Mouse (Mus musculus) left cerebral cortex, postnatal 25 days (tissue): ENCODE measurements around the gene Dnpep. TPM values are rescaled to one million over a fixed set of nuclear protein-coding genes. Genes with fewer than 3 reads are reported as not detected.

Experiments
- DNase-seq, 2 experiments: peaks; one replicate each; pipeline ENCODE4 v3.0.0; 2022; ENCODE audit warnings: low spot score in 2 of 2, mixed read lengths in 1 of 2
- intact Hi-C: fragments of 180-260 bp; cut with DNase I; formaldehyde crosslinking; loops from one replicate; pipeline ENCODE4 v1.15.1; 2025
- total RNA-seq, 2 experiments: library from RNA; stranded (reverse); gene quantifications; 2 replicates each; pipeline ENCODE4 v1.2.3; 2021

Dnpep gene
- total RNA-seq, result 10 to 100 TPM; 48.9 to 52.5 TPM

DNA sequence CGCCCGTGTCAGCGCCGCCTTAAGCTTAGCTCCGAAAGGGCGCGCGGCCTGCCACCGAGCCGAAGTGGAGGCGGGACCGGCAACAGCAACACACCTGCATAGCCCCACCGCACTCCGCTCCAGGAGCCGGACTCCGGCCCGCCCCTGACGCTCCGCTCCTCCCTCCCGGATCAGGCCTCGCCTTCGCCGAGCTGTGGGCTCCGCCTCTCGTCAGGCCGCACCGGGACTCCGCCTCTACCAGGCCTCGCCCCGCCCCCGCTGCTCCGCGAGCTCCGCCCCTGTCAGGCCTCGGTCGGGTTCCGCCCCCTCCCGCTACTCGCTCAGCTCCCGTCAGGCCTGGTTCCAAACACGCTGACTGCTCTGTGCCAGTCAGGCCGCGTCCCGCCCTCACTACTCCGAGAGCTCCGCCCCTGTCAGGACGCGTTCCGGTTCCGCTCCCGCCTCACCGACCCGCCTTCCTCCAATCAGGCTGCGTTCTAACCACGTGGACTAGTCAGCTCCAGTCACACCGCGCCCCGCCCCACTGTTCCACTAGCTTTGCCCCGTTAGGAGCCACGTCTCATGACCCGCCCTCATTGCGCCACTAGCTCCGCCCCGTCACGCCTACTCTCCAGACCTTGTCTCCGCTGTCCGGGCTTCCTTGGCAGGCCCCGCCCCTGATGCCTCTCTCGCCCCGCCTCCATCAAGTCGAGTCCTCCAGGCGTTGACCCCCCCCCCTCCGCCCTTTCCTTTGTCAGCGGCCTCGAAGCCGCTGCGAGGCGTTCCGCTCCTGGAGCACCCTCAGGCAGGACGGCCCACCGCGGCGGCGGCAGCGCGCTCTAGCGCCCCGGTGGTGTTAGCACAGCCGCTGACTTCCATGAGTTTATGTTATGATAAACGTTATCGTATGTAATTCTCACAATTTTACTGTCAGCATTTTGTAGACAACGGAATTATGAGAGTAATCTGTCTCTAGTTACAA, at the start of gene Dnpep:
Dnpep (minus strand) TSS at position 750 of the 961 bp plus-strand sequence.
- peak; percentile 100 for DNase-seq
- intact Hi-C loops, result no loop called here

DNA sequence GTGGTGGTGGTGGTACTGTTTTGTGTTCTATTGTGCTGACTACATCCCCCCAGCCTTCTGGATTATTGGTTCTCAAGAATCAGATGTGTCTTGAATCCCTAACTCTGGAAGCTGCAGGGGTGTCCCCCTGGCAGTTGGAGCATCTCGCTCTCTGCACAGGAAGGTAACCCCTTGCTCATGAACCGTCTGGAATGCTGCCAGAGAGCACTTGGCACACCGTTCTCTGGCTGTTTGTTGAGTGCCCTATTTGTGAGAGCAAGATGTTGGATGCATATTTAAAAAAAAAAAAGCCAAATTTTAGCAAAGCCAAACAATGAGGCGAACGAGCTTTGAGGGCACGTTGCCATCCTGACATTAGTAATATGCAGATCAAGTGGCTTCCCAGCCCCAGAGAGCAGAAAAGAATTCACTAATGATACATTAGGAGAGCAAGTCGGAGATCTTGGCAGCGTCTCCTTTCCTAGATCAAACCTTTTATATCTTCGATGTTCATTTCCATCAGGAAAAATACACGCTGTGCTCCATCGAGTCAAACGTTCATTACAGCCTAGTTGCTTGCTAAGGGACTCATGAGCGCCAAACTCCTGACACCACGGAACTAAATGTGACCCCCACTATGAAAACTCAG, 47.8 kb upstream of the Dnpep start:
- intact Hi-C loops, result no loop called here
- no peak for DNase-seq

DNA sequence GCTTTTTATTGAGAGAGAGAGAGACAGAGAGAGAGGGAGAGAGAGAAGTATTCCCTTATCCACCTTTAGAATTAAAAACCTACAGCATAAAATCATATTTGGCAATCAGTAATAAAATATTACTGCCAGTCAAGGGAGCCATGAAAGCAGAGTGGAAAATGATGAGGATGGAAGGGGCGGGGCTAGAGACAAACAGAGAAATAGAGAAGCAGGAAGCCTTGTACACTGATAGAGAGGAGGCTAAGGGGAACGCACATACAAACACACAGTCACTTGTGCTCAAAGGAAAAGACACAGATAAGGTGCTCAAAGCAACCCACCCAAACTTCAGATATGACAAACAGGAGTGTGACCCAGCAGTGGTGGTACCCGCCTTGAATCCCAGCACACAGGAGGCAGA, 46.1 kb upstream of the Dnpep start:
- no peak for DNase-seq
- intact Hi-C loops, result no loop called here

DNA sequence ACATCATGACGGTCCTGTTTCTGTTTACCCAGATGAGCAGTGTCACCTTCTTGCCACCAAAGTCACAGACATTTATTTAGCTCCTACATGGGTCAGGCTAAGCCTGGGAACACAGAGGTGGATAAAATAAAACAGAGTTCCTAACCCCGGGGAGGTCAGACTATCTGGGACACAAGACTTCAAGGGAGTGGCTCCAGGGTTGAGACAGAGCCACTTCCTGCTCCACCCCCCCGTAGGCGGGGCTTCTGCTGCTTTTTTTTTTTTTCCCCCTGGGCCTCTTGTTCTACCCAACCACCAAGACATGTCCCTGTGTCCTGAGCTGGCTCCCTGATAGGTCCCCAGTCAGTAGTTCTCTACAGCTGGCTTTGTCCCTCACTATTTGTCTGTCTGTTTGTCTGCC, 44.0 kb upstream of the Dnpep start:
- DNase-seq, result no peak
- intact Hi-C loops, result no loop called here

DNA sequence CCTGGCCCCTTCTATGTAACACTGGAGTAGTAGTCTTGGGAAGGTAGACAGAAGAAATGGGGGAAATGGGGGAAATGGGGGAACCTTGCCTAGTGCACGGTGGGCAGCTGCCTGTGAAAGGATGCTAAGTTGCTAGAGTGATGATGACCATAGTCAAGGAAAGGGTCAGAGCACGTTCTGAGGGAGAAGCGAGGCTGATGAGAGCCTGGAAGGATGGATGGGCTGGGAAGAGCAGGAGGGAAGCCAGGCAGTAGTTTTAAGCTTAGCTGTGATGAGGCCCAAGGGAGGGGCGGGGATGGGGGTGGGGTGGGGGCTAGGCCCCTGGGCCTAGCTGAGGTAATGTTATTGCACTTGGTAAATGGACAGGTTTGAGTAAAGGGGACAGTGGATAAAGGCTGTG, 43.3 kb upstream of the Dnpep start:
- intact Hi-C loops, result no loop called here
- no peak for DNase-seq

DNA sequence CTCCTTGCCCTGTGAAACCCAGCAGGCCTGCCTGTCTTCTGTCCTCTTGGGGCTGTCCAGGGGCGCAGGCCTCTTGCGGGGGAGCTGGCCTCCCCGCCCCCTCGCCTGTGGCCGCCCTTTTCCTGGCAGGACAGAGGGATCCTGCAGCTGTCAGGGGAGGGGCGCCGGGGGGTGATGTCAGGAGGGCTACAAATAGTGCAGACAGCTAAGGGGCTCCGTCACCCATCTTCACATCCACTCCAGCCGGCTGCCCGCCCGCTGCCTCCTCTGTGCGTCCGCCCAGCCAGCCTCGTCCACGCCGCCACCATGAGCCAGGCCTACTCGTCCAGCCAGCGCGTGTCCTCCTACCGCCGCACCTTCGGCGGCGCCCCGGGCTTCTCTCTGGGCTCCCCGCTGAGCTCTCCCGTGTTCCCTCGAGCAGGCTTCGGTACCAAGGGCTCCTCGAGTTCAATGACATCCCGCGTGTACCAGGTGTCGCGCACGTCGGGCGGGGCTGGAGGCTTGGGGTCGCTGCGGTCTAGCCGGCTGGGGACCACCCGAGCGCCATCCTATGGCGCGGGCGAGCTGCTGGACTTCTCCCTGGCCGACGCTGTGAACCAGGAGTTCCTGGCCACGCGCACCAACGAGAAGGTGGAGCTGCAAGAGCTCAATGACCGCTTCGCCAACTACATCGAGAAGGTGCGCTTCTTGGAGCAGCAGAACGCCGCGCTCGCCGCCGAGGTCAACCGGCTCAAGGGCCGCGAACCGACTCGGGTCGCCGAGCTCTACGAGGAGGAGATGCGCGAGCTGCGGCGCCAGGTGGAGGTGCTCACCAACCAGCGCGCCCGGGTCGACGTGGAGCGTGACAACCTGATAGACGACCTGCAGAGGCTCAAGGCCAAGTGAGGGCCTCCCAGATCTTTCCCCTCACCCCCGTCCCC, 42.6 kb upstream of the Dnpep start, which contains the start of gene Des:
Des (plus strand) TSS at position 218 of the 920 bp plus-strand sequence.
- no peak for DNase-seq

DNA sequence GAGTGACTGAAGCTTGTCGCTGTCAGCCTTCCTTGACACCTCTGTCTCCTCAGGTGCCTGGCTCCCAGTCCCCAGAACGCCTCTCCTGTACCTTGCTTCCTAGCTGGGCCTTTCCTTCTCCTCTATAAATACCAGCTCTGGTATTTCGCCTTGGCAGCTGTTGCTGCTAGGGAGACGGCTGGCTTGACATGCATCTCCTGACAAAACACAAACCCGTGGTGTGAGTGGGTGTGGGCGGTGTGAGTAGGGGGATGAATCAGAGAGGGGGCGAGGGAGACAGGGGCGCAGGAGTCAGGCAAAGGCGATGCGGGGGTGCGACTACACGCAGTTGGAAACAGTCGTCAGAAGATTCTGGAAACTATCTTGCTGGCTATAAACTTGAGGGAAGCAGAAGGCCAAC, 41.6 kb upstream of the Dnpep start:
- intact Hi-C loops, result no loop called here
- DNase-seq, result peak; percentile 57 to 75

More for the DNA sequence above, 42.6 kb upstream of the Dnpep start, which contains the start of gene Des:
- intact Hi-C loops, result no loop called here

DNA sequence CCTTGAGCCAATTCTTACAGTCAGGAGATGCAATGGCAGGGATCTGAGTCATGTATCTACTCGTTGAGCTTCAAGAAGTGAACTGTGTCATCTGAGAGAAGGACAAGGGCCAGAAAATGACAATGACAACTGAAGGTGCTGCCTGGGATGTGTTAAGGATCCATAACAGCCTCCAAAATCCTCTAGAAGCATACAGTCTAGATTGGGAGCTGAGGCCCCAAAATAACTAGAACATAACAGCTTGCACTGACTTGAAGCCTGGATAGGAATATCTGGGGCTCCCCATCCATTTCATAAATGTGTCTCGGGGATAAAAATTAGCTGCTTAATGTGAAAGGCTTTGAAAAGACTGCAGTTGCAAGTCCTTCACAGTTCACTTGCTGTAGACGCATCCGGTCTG, 40.2 kb upstream of the Dnpep start:
- peak in 1 of 2 experiments; percentile 53 for DNase-seq
- intact Hi-C loops, result no loop called here

DNA sequence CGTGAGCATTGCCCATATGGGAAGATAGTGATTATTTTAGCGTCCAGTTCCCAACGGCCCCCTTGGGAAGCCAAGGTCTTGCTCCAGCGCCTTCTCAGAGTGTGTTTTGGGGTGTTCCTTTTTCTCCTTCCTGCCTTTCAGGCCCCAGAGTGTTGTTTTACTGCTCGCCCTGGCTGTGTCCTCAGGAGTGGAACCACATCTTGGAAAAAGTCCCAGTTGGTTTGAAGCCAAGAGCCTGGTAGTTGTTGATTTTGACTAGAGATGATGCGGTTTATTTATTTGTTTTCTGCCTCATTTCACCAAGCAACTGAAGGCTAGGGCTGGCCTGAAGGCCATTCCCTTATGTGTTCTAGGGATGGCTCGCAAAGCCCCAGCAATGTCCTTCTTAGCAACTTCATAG, 39.5 kb upstream of the Dnpep start:
- intact Hi-C loops, result no loop called here
- no peak for DNase-seq

DNA sequence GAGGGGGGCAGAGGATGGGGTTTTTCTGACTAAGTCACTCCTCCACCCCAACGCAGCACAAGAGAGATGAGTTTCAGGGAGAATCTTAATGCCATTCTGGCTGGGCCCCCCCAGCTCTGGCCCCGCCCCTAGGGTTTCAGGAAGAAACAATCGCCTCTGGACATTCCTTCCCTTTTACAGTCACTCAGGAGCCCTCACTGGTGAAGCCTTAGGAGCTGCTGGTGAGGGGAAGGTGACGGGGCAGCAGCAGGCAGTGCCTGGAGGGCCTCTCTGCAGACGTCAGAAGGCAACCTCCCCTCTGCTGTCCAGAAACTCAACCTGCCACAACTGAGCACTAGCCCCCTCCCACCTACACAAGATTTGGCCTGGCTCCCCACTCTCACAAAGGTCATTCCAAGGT, 31.5 kb upstream of the Dnpep start:
- no peak for DNase-seq
- intact Hi-C loops, result loop anchor here (10.0 kb wide), 1 partner anchor 246 kb away; no protein-coding TSS in a partner anchor

DNA sequence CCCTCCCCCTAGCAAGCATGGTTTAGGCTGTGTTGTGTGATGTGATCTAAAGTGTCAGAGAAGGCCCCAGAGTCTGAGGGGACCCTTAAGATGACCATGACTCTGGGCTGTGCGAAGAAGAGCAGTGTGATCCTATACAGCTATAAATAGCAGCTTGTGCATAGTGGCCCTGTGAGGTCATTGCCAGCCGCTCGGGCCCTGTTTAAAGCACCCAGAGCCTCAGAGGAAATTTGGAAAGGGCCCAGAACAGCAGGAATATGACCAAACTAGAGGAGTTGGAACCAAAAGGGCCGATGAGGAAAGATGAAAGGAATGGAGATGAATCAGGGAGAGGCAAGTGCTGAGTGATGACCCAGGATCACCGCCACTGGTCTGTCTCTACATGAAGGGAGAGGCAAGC, 29.5 kb upstream of the Dnpep start:
- DNase-seq, result no peak
- intact Hi-C loops, result loop anchor here (10.0 kb wide), 1 partner anchor 248 kb away; no protein-coding TSS in a partner anchor

DNA sequence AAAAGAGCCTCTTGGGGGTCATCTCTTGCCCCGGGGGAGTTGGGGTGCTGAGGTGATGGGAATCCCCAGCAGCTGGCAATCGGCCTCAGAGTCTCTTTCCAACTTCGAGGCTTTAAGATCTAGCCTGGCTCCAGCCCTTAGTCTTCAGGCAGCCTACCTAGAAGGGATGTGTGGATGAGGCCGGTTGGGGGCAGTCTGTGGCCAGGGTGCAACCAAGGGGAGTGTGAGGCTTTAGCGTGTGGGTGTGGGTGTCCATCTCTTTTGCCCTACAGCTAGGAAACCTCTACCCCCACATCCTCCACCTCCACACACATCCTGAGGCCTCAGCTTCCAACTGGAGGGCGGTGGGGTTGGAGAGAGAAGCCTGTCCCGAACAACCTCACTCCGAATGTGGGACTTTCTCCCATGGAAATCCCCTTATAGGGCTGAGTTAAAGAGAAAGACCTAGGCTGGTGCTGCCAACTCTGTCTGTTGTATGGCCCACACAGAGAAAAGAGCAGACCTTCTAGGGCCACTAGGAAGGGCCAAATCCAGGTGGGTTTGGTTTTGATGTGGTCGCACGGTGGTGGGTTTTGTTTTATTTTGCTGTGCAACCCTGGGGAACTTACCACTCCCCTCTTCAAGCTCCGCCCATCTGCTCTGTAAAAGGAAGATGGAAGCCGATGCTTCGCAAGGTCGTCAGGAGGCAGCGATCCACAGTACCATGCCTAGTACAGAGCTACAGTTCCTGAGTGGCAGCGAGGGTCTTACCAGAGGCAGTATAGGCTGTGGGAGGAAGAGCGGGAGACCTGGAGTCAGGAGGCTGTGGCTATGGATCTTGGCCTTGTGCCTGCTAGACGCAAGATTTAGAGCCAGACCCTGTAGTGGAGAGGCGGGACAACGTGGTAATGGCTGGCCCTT, 27.5 kb upstream of the Dnpep start:
- intact Hi-C loops, result loop anchor here (10.0 kb wide), 1 partner anchor 250 kb away; no protein-coding TSS in a partner anchor
- DNase-seq, result no peak

DNA sequence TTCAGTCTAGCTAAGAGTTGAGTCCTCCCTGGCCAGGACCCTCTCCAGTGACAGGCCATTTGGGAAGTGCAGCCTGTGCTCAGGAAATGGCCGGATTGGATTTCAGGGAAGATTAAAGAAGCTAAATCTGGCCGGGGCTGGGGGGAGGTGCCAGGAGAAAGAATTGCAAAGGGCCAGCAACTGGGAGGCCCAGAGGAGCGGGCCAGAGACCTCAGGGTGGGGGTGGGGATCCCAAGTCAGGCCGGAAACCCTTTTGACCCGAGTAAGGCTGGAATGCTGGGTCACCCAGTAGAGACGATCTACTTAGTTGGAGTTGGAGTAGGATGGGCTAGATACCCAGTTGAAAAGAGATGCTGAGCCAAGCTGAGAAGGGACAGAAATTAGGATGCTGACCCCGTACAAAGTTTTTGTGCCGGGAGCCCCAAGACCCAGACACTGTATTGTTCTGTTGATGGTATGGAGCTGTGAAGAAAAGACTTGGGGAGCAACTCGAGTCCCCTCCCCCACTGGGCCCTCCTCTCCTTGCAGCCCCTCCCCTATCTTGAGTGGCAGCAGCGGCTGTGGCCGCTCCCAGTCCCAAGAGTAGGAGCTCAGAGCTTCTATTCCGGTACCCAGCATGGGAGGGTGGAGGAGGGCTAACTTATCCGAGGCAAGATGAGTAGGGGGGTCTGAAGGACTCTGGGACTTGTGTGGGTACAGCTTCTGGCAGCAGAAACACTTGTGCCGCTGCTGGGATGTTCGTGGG, 26.7 kb upstream of the Dnpep start:
- intact Hi-C loops, result loop anchor here (5.0 to 10.0 kb wide), 2 partner anchors 43 to 250 kb away; no protein-coding TSS in a partner anchor
- no peak for DNase-seq

DNA sequence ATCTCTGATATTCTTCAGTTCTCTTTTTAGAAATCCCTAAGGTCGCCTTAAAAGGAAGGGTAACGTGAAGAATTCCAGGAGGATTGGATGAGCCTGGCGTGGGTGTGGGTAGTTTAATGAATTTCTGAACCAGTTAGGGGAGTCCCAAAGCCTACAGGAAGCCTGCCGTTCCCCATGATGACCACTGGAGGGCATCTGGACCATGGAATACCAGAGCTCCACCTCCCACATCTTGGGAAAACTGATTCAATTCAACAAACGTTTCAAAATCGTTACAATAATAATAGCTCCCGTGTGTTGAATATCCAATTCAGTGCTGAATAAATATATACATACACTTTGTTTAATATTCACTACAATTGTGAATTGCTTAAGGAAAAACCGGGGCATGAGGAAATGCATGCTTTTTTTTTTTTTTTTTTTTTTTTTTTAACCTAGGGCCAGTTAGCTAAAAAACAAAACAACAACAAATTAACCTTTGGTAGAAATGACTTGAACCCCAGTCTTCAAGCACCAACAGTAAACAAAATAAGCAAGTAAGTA, 25.2 kb upstream of the Dnpep start:
- intact Hi-C loops, result loop anchor here (1.0 to 10.0 kb wide), 3 partner anchors 44 to 252 kb away; no protein-coding TSS in a partner anchor
- DNase-seq, result peak; percentile 77 to 89

DNA sequence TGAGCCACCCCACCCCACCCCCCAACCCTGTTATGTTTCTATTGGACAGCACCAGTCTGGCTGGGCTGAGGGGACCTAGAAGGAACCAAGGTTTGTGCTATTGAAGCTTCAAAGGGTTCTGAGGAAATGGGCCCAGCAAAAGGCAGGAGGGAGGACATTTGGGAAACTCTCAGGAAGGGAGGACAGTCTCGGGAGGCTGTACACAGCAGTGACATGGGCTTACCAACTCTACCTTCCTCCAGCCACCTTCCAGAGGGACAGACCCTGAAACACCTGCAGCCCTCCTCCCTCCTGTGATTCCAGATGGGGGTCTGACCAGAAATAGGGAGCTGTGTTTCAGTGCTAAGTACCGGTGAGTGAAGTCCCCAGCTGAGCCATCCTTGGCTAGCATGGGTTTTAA, 22.7 kb upstream of the Dnpep start:
- DNase-seq, result no peak
- intact Hi-C loops, result loop anchor here (5.0 to 10.0 kb wide), 2 partner anchors 47 to 254 kb away; no protein-coding TSS in a partner anchor

DNA sequence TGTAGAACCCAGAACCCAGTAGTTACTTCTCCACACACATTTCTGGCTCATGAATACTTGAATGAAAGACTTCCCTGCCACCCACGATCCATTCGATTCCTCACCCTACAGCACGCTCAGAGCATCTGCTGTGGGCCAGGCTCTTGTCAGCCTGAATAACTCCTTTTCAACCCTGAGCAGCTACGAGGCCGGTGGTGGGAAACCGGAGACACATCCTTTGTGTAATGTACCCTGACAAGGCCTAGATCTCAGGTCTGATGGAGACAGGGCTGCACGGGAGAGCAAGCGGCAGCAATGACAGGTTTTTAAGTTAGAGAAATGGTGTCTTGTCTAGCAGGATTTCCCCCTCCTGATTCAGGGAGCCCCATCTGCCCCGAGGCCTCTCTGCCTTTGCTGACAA, 21.5 kb upstream of the Dnpep start:
- DNase-seq, result peak in 1 of 2 experiments; percentile 56
- intact Hi-C loops, result no loop called here

DNA sequence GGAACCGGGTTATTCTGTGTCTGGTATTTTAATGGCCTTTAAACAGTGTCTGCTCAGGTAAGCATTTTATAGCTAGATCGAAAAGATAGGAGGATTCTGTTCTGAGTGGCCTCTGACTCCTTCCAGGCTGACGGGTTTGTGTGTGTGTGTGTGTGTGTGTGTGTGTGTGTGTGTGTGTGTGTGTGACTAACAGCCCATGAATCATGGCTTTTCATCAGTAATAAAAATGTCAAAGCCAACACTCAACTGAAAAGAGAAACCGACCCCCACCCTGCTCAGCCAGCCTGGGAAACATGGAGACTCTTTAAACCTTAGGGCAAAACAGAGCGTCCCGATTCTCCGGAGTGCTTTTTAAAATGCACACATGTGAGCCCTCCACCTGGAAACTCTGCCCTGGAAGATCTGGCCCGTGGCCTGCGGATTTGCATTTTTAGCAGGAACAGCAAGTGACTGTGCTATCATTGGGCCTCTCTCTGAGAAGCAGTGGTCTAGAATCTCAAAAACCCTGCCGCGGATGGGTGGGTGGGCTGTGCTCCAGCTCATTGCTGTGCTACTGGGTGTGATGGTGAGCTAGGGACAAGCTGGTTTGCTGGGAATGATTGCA, 20.4 kb upstream of the Dnpep start:
- peak in 1 of 2 experiments; percentile 24 for DNase-seq
- intact Hi-C loops, result no loop called here
